Comparison of ENCODE assay signal across 10 mouse cellular contexts in genomic region chr17:26699819-26700616, GRCm38 (mm10). TPM values are rescaled to one million over a fixed set of nuclear protein-coding genes. Genes with fewer than 3 reads are reported as not detected.
DNase-seq lines count a peak whose midpoint lies in the region; ATAC-seq lines count a peak whose summit lies in the region.
"Had no signal": no experiment of that assay in that cellular context is flagged by ENCODE, and none has a peak within 500 bp of the region (broad histone marks: within the 10 kb centered on the region; RNA-seq: fewer than 3 reads in every experiment).

No protein-coding gene starts in this region.

- H3K4me2 ChIP-seq in heart, embryonic 11.5 days: no peak overlapping the region
- H3K4me2 ChIP-seq: embryonic facial prominence, embryonic 12.5 days; limb, embryonic 15.5 days had no signal

- WGBS in heart, embryonic 11.5 days (ENCODE audit: insufficient replicate concordance): 71% methylated on average over 10 of the region's 10 CpGs
- WGBS in limb, embryonic 10.5 days: 91% methylated on average over 10 of the region's 10 CpGs

- peaks cover 40% of the 10 kb centered on the region for H3K4me1 ChIP-seq in heart, embryonic 11.5 days (ENCODE audit: control insufficient read depth, insufficient read depth, low read length)
- H3K4me1 ChIP-seq in limb, embryonic 10.5 days: no peaks in the 10 kb centered on the region
- H3K4me1 ChIP-seq: embryonic facial prominence, embryonic 12.5 days; limb, embryonic 15.5 days had no signal

- H3K9me3 ChIP-seq in heart, embryonic 11.5 days (replicated peaks; ENCODE audit: control insufficient read depth, low read length): no peaks in the 10 kb centered on the region
- no peaks in the 10 kb centered on the region for H3K9me3 ChIP-seq in limb, embryonic 10.5 days (replicated peaks)
- H3K9me3 ChIP-seq: embryonic facial prominence, embryonic 12.5 days; limb, embryonic 15.5 days had no signal

- H3K9ac ChIP-seq in heart, embryonic 11.5 days (ENCODE audit: low read depth, low read length): no peak overlapping the region
- H3K9ac ChIP-seq: embryonic facial prominence, embryonic 12.5 days; limb, embryonic 15.5 days had no signal

- H3K36me3 ChIP-seq in heart, embryonic 11.5 days (ENCODE audit: control insufficient read depth, insufficient read depth, low read length): peaks cover 10% of the 10 kb centered on the region; the same call in 1 of the 2 replicates
- peaks cover 43% of the 10 kb centered on the region for H3K36me3 ChIP-seq in limb, embryonic 10.5 days

- no peak overlapping the region for H3K4me3 ChIP-seq in heart, embryonic 11.5 days (ENCODE audit: low read depth, low read length)
- no peak overlapping the region for H3K4me3 ChIP-seq in limb, embryonic 10.5 days
- H3K4me3 ChIP-seq: embryonic facial prominence, embryonic 12.5 days; limb, embryonic 15.5 days had no signal

- no peaks in the 10 kb centered on the region for H3K27me3 ChIP-seq in heart, embryonic 11.5 days (ENCODE audit: control insufficient read depth, insufficient read depth, low read length)
- H3K27me3 ChIP-seq in limb, embryonic 10.5 days (ENCODE audit: low read depth, poor library complexity, severe bottlenecking): no peaks in the 10 kb centered on the region
- H3K27me3 ChIP-seq: embryonic facial prominence, embryonic 12.5 days; limb, embryonic 15.5 days had no signal

- H3K27ac ChIP-seq in heart, embryonic 11.5 days (ENCODE audit: low read depth, low read length): peak overlapping the region; percentile 42; the same call in 1 of the 2 replicates
- no peak overlapping the region for H3K27ac ChIP-seq in limb, embryonic 10.5 days
- H3K27ac ChIP-seq: embryonic facial prominence, embryonic 12.5 days; limb, embryonic 15.5 days had no signal

- no peak for ATAC-seq in heart, embryonic 11.5 days (replicated peaks; ENCODE audit: insufficient number of reproducible peaks, low FRiP score, low TSS enrichment)
- no peak for ATAC-seq in activated CD4-positive, CD25-positive, alpha-beta regulatory T cell, adult 4 months

- DNase-seq in cerebellum, adult 18-20 months: peak; percentile 67 to 74
- no peak for DNase-seq in cerebellum, adult 8-10 months
- peak; percentile 17 for DNase-seq in MN1 (ENCODE audit: low spot score)
- peak; percentile 51 to 67 for DNase-seq in kidney, postnatal 25 days
- no peak for DNase-seq in adrenal gland, adult 18-20 months (ENCODE audit: low spot score in 2 of 2)
- DNase-seq in limb, embryonic 10.5 days (ENCODE audit: low spot score): no peak

RNA-seq across cellular contexts. Expression of gene Crebrf, which starts 15.4 kb away (rescaled TPM):
- polyA plus RNA-seq in heart, embryonic 11.5 days (2014; fragmentation: Nextera tagmentation; extraction: Ambion mirVana): 3.8 and 4.6 TPM in 2 replicates
- 10 to 100 TPM; 60.9 to 62.2 TPM for total RNA-seq in adrenal gland, adult 18-20 months (2021)
- polyA plus RNA-seq in activated CD4-positive, CD25-positive, alpha-beta regulatory T cell, adult 4 months (2017; shearing (Covaris generic)): 10 to 100 TPM; 31.2 to 37.5 TPM
- polyA plus RNA-seq in limb, embryonic 10.5 days (2016; fragmentation: Nextera tagmentation; extraction: Ambion mirVana): 1.7 and 2.9 TPM in 2 replicates

RNA-seq across cellular contexts. Expression of gene Atp6v0e, which starts 37.0 kb away (rescaled TPM):
- 189 and 204 TPM in 2 replicates for polyA plus RNA-seq in heart, embryonic 11.5 days (2014; fragmentation: Nextera tagmentation; extraction: Ambion mirVana)
- total RNA-seq in adrenal gland, adult 18-20 months (2021): 100 to 1,000 TPM; 215 to 234 TPM
- 100 to 1,000 TPM; 391 to 437 TPM for polyA plus RNA-seq in activated CD4-positive, CD25-positive, alpha-beta regulatory T cell, adult 4 months (2017; shearing (Covaris generic))
- polyA plus RNA-seq in limb, embryonic 10.5 days (2016; fragmentation: Nextera tagmentation; extraction: Ambion mirVana): 104 and 107 TPM in 2 replicates

Comparison
In these comparisons a context has a peak if more than half of its experiments do, and no peak if none do; other contexts are left out.
1. DNase-seq: peak in cerebellum, adult 18-20 months (2 of 2), MN1 (single experiment) and kidney, postnatal 25 days (2 of 2); none in cerebellum, adult 8-10 months (single experiment), adrenal gland, adult 18-20 months (0 of 2) and limb, embryonic 10.5 days (single experiment).